Mouse (Mus musculus) liver, embryonic 14.5 days (tissue): ENCODE measurements around the gene Klhdc3.

ENCODE experiments used
- CTCF ChIP-seq: IDR thresholded peaks from 2 replicates; pipeline ENCODE4 v1.5.1; 2016; ENCODE audit warnings: antibody characterized with exemption, low read depth, control low read depth
- EP300 ChIP-seq: IDR thresholded peaks from 2 replicates; pipeline ENCODE4 v1.6.1; 2016; ENCODE audit warnings: antibody characterized with exemption, low read depth

DNA sequence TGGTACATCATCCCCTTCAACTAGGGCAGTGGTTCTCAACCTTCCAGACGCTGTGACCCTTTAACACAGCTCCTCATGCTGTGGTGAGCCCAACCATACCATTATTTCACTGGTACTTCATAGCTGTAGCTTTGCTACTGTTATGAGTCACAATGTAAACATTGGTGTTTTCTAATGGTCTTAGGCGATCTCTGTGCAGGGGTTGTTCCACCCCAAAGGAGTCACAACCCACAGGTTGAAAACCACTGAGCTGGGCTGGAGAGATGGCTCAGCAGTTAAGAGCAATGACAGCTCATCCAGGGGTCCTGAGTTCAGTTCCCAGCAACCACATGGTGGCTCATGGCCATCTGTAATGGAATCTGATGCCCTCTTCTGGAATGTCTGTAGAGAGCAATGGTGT is 10.7 kb upstream of the Klhdc3 start:
- no peak for TF ChIP-seq CTCF
- no peak for TF ChIP-seq EP300
